Mouse (Mus musculus) gastrocnemius, adult 18-20 months (tissue): ENCODE measurements around the gene Bglap2. TPM values are rescaled to one million over a fixed set of nuclear protein-coding genes. Genes with fewer than 3 reads are reported as not detected.

Experiments used
- DNase-seq: peaks from one replicate; pipeline ENCODE4 v3.0.0; 2021; ENCODE audit warnings: low spot score
- total RNA-seq, 2 experiments: library from RNA; stranded (reverse); gene quantifications; 2 replicates each; pipeline ENCODE4 v1.2.3; 2021

The Bglap2 gene
- total RNA-seq, 2 experiments from 2014 or later, result not detected

DNA sequence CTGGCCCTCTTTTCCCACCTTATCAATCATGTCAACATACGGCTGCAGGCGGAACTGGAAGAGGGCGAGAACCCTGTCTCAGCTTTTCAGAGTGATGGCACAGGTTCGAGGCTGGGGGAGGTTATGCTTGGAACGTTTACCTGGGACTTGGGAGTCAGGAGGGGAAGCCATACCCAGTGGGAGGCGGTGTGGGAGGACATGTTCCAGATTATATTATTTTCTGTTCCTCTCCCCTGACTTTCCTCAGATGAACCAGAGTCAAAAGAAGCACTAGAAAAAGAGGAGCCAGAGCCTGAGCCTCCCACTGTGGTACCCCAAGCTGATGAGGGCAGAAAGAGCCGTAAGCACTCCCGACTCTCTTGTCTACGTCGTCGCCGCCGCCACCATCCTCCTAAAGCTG is 27.8 kb downstream of the Bglap2 start:
- DNase-seq, result no peak

DNA sequence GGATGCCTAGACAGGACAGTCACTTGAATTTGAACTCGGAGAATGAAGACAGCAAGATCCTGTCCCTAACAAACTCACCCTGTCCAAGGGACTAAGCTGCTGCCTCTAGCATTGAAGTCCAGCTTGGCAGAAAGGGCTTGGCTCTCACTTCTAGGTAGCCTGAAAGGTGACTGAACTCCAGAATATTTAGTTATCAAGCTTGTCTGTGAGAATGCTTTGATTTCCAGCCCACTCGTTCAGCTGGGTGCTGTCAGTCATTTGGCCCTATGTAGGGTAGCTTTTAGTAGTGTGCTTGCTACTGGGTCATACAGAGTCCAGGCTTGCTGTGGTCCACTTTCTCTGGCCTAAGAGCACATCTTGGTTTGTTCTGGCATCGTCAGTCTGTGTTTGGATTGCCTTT is 39.5 kb downstream of the Bglap2 start:
- DNase-seq, result peak; percentile 35

DNA sequence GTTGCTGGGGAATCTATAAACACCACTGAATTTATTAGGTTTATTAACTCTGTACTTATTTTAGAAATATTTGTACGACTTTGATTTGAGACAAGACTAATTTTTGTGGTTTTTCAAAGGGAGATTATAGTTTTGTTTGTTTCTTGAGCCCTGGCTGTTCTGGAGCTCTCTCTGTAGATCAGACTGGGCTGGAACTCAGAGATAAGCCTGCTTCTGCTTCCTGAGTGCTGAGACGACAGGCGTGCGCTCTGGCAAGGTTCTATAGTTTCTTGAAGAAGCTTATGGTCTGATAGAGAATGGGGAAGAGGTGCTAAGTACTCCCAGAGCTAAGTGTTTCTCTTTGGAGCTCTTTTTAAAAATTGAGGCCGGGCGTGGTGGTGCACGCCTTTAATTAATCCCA is 40.2 kb downstream of the Bglap2 start:
- DNase-seq, result no peak

DNA sequence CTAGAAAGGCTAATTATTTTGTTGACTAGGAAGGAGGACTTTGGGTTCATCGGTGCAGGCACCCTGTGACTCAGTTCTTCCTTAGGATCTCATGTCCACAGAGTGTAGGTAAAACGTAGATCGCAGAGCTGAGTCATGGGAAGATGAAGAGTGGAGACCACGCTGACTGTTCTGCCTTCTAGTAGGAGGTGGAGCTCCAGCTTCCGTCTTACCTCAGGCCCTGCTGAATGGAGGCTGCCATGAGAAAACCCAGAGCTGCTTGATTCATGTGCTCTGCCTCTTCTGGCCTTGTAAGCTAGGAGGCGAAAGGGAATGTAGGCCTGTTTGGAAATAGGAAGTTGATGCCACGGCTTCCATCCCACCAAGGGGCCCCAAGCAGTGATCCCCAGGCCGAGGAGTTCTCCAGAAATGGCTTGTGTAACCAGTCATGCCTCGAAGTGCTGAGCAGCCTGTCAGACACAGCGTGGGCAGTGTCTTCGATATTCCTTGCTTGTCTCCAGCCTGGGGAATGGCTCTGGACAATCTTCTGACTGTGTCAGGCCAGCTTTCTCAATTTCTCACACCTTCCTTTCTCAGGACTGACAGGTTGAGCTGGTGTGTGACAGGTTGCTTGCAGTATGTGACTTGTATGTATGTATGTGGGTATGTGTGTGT is 41.0 kb downstream of the Bglap2 start:
- no peak for DNase-seq

DNA sequence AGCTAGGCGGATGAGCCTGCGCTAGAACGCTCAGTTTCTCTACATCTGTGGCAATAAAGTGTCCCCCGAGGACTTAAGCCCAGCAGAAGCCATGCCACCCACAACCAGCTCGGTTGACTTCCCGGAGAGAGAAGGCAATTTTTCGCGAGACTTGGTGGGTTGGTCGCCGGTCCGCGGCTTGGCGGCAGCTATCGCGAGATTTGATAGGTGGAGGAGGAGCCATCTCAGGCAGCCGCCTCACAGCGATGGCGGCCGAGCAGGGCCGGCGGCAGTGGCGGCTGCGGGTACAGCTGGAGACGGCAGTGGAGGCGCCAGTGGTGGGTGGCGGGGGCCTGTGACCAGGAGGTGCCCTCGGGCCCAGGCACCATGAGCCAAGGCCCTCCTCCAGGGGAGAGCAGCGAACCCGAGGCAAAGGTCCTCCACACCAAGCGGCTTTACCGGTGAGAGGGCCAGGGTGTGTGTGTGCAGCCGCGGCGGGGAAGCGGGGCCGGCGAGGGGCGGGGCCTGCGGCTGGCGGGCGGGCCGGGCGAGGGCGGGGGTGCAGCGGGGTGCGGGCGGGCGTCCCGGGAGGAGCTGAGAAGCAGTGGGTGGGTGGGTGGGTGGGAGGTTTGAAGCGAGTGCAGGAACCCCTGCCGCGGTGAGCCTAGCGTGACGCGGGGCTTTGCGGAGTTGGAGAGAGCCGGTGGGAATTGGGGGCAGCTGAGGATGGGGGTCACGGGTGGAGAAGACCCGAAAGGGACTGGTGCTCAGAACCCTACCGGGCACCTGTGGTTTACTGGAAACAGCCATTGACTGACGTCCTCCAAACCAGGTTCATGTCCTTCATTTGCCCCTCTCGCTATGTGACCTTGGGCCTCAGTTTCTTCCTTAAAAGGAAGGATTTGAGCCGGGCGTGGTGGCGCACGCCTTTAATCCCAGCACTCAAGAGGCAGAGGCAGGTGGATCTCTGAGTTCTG is 42.2 kb downstream of the Bglap2 start, which contains the start of the genes Tmem79 and Smg5:
Gene Tmem79, minus strand, starts transcription at position 91 of the 956 bp plus-strand sequence.
Gene Smg5, plus strand, starts transcription at position 203 of the 956 bp plus-strand sequence.
- peak; percentile 97 for DNase-seq

DNA sequence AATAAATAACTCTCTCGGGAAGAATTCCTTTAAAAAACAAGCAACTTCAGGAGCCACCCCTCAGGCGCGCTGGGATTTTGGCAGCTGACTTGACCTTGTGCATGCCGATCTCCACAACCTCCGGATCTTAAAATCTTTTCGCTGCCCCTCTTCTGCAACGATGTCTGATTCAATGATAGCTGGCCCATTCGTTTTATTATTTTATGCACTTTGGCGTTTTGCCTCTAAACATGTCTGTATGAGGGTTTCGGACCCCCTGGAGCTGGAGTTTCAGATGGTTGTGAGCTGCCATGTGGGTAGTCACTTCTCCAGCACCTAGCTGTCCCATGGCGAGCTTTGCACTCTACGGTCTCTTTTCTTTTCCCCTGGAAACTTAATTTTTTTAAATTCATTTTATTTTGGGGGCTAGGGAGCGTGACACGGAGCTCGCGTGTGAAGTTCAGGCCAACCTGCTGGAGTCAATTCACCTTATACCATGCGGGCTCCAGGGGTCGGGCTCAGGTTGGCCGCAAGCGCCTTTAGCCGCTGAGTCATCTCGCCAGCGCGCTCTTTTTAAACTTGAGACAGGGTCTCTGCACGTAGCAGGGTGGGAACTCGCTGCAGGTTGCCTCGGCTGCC is 43.0 kb downstream of the Bglap2 start:
- no peak for DNase-seq

DNA sequence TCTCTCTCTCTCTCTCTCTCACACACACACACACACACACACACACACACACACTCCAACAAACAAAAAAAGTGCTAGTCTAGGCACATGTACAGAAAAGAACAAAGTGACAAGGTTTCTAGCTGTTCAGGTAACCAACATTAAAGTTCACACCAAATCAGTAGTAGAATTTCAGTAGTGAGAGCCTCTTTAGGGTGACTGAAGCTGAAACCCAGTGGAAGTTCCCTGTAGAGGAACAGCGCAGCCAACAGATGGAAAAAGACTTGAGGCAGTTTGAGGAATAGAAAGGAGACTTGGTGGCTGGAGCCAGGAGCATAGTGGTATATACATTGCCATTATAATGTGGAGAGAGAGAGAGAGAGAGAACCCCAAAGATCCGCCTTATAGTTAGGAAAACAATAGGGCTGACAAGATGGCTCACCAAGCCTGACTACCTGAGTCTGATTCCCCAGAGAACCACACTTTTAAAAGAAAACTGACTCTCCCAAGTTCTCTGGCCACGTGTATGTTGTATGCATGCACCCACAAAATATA is 43.5 kb downstream of the Bglap2 start:
- no peak for DNase-seq

DNA sequence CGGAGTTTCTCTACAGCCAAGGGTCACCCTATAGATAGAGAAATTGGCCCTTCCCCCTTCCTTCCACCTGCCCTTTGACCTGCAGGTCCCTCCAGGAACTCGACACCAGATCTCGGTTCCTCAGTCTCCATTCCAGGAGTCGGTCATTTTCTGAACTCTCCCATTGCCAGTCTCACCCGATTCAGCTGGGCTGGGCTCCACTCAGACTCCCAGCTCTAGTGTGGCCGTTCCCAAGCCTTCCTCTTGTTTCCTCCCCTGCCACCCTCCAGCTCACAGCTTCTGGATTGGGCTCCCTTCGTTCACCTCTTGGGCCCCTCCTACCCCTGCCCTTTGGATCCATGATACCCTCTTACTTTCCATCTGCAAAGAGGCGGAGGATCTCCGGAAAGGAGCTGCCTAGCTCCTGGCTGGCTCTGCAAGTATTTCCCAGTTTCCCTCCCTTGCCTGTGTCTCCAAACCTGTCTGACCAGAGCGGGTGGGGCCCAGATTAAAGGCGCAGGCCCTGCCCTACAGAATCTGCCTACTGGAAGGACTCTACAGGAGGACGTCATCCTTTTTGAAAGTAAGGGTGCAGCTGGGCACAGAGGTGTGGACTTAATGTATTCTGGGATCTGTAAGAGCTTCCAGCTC is 44.4 kb downstream of the Bglap2 start:
- DNase-seq, result no peak

DNA sequence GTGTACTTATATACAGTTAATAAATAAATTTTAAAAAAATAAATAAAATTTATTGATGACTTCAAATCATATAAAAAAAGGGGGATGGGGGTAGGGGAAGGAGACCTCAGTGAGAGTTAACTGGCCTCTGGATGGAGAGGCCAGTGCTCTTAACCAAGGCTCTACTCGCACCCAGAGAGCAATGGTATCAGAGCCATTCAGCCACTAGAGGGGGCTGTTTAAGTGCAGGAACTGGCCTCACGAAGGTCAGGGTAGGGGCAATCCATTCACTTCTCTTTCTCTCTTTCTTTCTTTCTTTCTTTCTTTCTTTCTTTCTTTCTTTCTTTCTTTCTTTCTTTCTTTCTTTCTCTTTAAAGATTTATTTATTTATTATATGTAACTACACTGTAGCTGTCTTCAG is 47.2 kb downstream of the Bglap2 start:
- DNase-seq, result peak; percentile 63

DNA sequence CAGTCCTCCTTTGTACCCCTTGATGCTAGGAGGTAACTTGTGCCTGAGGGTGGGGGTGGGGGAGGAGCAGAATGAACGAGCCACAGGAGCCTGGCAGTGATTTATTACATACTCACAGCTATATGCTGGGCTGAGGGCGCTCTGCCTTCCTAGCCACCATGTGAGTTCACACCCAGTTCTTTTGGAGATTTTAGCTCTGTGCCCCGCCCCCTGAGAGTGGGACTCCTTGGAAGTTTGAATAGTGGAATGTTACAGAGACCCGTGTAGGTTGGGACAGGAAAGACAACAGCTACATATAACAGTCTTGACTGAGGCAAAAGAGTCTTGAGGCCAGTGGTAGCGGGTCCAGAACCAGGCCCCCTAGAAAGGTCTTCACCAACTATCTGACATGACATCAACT is 49.5 kb downstream of the Bglap2 start:
- no peak for DNase-seq

Other genes with a start within 250 kb of the Bglap2 start
- gene Mef2d, start 236.3 kb downstream of the Bglap2 start, total RNA-seq, result 100 to 1,000 TPM; 174 to 196 TPM
- gene Rhbg, start 124.0 kb downstream of the Bglap2 start, total RNA-seq, result not detected
- gene Gm38392, start 91.5 kb downstream of the Bglap2 start, total RNA-seq, result 1 to 10 TPM in 1 of 2 experiments, under 1 TPM in 1; 1.00 to 1.3 TPM
- 1 to 10 TPM; 7.4 to 7.9 TPM for gene Tsacc, start 81.7 kb downstream of the Bglap2 start, total RNA-seq
- gene Cct3, start 81.6 kb downstream of the Bglap2 start, total RNA-seq, result 100 to 1,000 TPM in 1 of 2 experiments, 10 to 100 TPM in 1; 84.1 to 107 TPM
- 10 to 100 TPM; 41.2 to 41.8 TPM for gene Glmp, start 53.7 kb downstream of the Bglap2 start, total RNA-seq
- gene Tmem79, start 42.6 kb downstream of the Bglap2 start, total RNA-seq, result 1 to 10 TPM; 3.1 to 3.9 TPM
- gene Smg5, start 42.4 kb downstream of the Bglap2 start, total RNA-seq, result 10 to 100 TPM; 37.5 to 48.1 TPM
- gene Paqr6, start 14.1 kb downstream of the Bglap2 start, total RNA-seq, result under 1 TPM; 0.50 to 0.75 TPM
- not detected for gene Bglap3, start 6.0 kb downstream of the Bglap2 start, total RNA-seq
- gene Bglap, start 5.8 kb upstream of the Bglap2 start, total RNA-seq, result not detected
- 10 to 100 TPM; 16.9 to 17.4 TPM for gene Pmf1, start 31.6 kb upstream of the Bglap2 start, total RNA-seq
- gene Slc25a44, start 46.4 kb upstream of the Bglap2 start, total RNA-seq, result 10 to 100 TPM; 18.4 to 19.1 TPM
- 1 to 10 TPM; 1.4 to 2.0 TPM for gene Sema4a, start 82.5 kb upstream of the Bglap2 start, total RNA-seq
- gene Lmna, start 131.3 kb upstream of the Bglap2 start, total RNA-seq, result 10 to 100 TPM; 68.3 to 89.6 TPM
- gene Mex3a, start 153.7 kb upstream of the Bglap2 start, total RNA-seq, result under 1 TPM; 0.17 to 0.18 TPM
- gene Rab25, start 169.6 kb upstream of the Bglap2 start, total RNA-seq, result not detected
- gene Lamtor2, start 174.4 kb upstream of the Bglap2 start, total RNA-seq, result 10 to 100 TPM; 90.8 to 95.9 TPM
- gene Ubqln4, start 175.1 kb upstream of the Bglap2 start, total RNA-seq, result 10 to 100 TPM; 86.3 to 89.9 TPM
- gene Ssr2, start 197.2 kb upstream of the Bglap2 start, total RNA-seq, result 10 to 100 TPM; 40.4 to 44.2 TPM
- 10 to 100 TPM; 11.5 to 20.0 TPM for gene Arhgef2, start 227.3 kb upstream of the Bglap2 start, total RNA-seq